Mouse (Mus musculus): ENCODE data around the gene Rab1a.

GRCm38 (mm10) chr11:20228666-20229065 lies 27.4 kb downstream of the Rab1a start:
- TF ChIP-seq CTCF (IDR thresholded peaks at IDR 0.05; ENCODE audit: extremely low read depth, insufficient read depth, low read length) = no peak
- TF ChIP-seq POLR2A (IDR thresholded peaks at IDR 0.05; ENCODE audit: extremely low read depth, insufficient read depth, low read length) = no peak

Data from cortical plate, adult 2 months (tissue).